Mouse (Mus musculus): ENCODE results near the gene Gm45208.

DNA sequence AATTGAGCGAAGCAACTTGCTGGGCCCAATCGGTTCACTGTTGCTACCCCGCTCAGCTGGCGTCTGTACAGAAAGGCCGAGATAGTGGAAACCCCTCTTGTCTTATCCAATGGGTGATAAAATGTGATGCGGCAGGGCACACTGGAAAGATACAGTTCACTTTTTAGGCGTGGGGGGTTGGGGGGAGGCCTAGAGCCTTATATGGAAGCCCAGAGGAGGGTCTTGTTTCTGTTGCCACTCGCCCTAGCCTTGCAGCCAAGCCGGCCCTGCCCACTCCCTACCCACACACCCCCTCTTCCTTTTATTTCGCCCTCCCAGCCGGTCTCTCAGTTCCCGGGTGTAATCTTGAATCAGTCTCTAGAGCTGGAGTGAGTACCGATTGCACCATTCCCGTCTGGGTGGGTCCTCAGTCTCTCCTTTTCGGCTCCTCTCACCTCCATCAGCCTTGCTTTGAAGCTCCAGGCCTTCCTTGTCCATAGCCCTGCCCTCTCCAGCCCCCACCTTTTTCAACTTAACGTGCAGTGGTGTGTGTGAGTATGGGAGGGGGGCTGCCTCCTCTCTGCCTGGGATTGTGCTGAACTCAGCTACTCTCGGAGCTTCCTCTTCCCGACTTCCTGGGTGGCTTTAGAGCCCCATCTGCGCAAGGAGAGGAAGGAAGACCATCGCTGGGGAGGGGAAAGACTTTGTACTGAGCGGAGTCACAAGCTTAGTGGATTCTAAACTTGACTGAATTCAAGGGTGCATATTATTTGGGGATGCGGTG is 41.8 kb downstream of the Gm45208 start:
- TF ChIP-seq CTCF (IDR thresholded peaks at IDR 0.05; ENCODE audit: low read depth, low read length): no peak
- TF ChIP-seq POLR2A (IDR thresholded peaks at IDR 0.05; ENCODE audit: borderline replicate concordance, low read depth, low read length): no peak
